In genomic region chr13:89543003-89543402, GRCm38 (mm10) we compare ENCODE assay signal across 9 mouse cellular contexts. TPM values are rescaled to one million over a fixed set of nuclear protein-coding genes. Genes with fewer than 3 reads are reported as not detected.
DNase-seq lines count a peak whose midpoint lies in the region; ATAC-seq and TF ChIP-seq lines count a peak whose summit lies in the region.
"Had no signal": no experiment of that assay in that cellular context is flagged by ENCODE, and none has a peak within 500 bp of the region (broad histone marks: within the 10 kb centered on the region; RNA-seq: fewer than 3 reads in every experiment).

No protein-coding gene starts in this region.

- H3K27me3 ChIP-seq in thymus, adult 2 months (ENCODE audit: control insufficient read depth, insufficient read depth, low read length): peaks cover 5% of the 10 kb centered on the region; the same call in 1 of the 2 replicates

- no peak overlapping the region for H3K4me3 ChIP-seq in thymus, adult 2 months (ENCODE audit: control insufficient read depth, insufficient read depth, low read length)

- H3K36me3 ChIP-seq in thymus, adult 2 months (ENCODE audit: control insufficient read depth, insufficient read depth, low read length): no peaks in the 10 kb centered on the region

- H3K4me1 ChIP-seq in thymus, adult 2 months (replicated peaks; ENCODE audit: control insufficient read depth, insufficient read depth, low read length): peaks cover 7% of the 10 kb centered on the region; the same call in 1 of the 2 replicates

- no peak for TF ChIP-seq CTCF in thymus, adult 2 months (IDR thresholded peaks at IDR 0.05; ENCODE audit: borderline replicate concordance, control insufficient read depth, extremely low read depth, insufficient read depth, low read length, poor library complexity)

- TF ChIP-seq POLR2A in thymus, adult 2 months (IDR thresholded peaks at IDR 0.05; ENCODE audit: control insufficient read depth, extremely low read depth, insufficient read depth, low read length, poor library complexity): no peak

- peak; percentile 4 to 54 for DNase-seq in heart, adult 18-20 months
- DNase-seq in heart, adult 9 months (ENCODE audit: low spot score in 2 of 2): no peak
- peak; percentile 5 for DNase-seq in thymus, adult 2 months
- DNase-seq in thymus, postnatal 4 days: no peak
- peak; percentile 3 for DNase-seq in large intestine, adult 2 months (ENCODE audit: low read depth, low spot score)
- no peak for DNase-seq in frontal cortex, postnatal 14 days (ENCODE audit: low spot score in 2 of 2)

- peak; percentile 75 for ATAC-seq in common myeloid progenitor, adult 5-6 weeks (replicated peaks; ENCODE audit: low read depth, poor library complexity, severe bottlenecking)
- ATAC-seq in neutrophil, adult 5-6 weeks (ENCODE audit: extremely low read depth, insufficient number of reproducible peaks, low FRiP score, poor library complexity, severe bottlenecking): peak; percentile 41; the same call in 1 of the 2 replicates

- no peak overlapping the region for H3K27ac ChIP-seq in thymus, adult 2 months (ENCODE audit: control insufficient read depth, insufficient read depth, low read length)

- WGBS in thymus, adult 2 months: 3% methylated on average over 3 of the region's 3 CpGs
- WGBS in large intestine, adult 2 months: 2% methylated on average over 3 of the region's 3 CpGs

RNA-seq across cellular contexts. Expression of gene Hapln1, which starts 3.4 kb away (rescaled TPM):
- under 1 TPM; 0.30 to 0.39 TPM for total RNA-seq in heart, adult 18-20 months (2021)
- 0.03 and 0.05 TPM in 2 replicates for polyA plus RNA-seq in thymus, adult 2 months (2012; rRNA removed)
- total RNA-seq in common myeloid progenitor, adult 5-6 weeks (2017): not detected in 2 replicates
- 0.01 and 0.09 TPM in 2 replicates for polyA plus RNA-seq in large intestine, adult 2 months (2012; rRNA removed)
- not detected in 2 replicates for total RNA-seq in neutrophil, adult 5-6 weeks (2017)
- polyA plus RNA-seq: spleen, adult 2 months had no signal

Comparison
In these comparisons a context has a peak if more than half of its experiments do, and no peak if none do; other contexts are left out.
1. DNase-seq: peak in heart, adult 18-20 months (2 of 2), thymus, adult 2 months (single experiment) and large intestine, adult 2 months (single experiment); none in heart, adult 9 months (0 of 2), thymus, postnatal 4 days (single experiment) and frontal cortex, postnatal 14 days (0 of 2).